ENCODE assay signal across 24 mouse cellular contexts in the genomic region with DNA sequence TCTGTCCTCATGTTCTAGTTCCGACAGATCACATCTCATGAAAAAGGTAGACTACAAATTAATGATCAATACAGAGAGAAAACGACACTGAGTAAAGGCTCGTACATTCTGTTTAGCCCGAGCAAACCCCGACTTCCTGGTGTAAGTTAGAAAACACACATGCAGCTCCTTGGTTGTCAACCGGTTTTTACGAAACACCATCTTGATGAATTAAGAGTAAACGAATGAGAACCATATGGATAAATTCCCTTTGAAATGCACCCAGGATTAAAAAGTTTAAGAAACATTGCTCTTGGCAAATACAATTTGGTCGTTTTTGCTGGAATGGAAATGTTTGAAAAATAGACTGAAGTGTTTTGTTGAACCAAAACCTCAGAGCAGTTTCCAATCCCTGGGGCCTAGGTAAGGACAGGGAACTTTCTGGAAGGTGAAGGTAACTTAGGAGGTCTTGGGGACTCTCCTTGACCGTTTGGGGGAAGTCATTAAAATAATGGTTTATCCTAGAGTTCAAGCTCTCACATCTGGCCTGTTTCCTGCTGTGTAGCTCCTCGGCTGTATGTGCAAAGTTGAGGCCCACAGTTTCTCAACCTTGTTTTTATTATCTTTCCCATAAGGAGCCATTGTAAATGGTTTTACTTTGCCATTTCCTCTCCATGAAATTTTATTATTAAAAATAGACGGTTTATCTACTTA.
DNase-seq lines count a peak whose midpoint lies in the region; ATAC-seq and TF ChIP-seq lines count a peak whose summit lies in the region.
"Had no signal": no experiment of that assay in that cellular context is flagged by ENCODE, and none has a peak within 500 bp of the region (broad histone marks: within the 10 kb centered on the region; RNA-seq: fewer than 3 reads in every experiment).

No protein-coding gene starts in this region.

- ATAC-seq in lung, postnatal 0 days: peak; percentile 63
- ATAC-seq in stomach, embryonic 16.5 days (ENCODE audit: insufficient read depth, low FRiP score): no peak
- ATAC-seq in monocyte, adult 5-6 weeks (replicated peaks; ENCODE audit: insufficient number of reproducible peaks, low FRiP score, low TSS enrichment, poor library complexity, severe bottlenecking): no peak
- ATAC-seq: forebrain, embryonic 13.5 days; hindbrain, embryonic 16.5 days; liver, embryonic 12.5 days; midbrain, embryonic 15.5 days had no signal

- no peak for TF ChIP-seq CTCF in lung, postnatal 0 days (IDR thresholded peaks at IDR 0.05)

- H3K36me3 ChIP-seq in lung, postnatal 0 days (ENCODE audit: insufficient read depth, low read length): no peaks in the 10 kb centered on the region
- H3K36me3 ChIP-seq in limb, embryonic 10.5 days: no peaks in the 10 kb centered on the region
- H3K36me3 ChIP-seq in stomach, embryonic 16.5 days (ENCODE audit: control insufficient read depth, insufficient read depth, low read length): no peaks in the 10 kb centered on the region
- H3K36me3 ChIP-seq: liver, embryonic 12.5 days; midbrain, embryonic 15.5 days had no signal

- H3K9me3 ChIP-seq in lung, postnatal 0 days (ENCODE audit: low read length): no peaks in the 10 kb centered on the region
- H3K9me3 ChIP-seq in limb, embryonic 10.5 days (replicated peaks): no peaks in the 10 kb centered on the region
- no peaks in the 10 kb centered on the region for H3K9me3 ChIP-seq in stomach, embryonic 16.5 days (replicated peaks; ENCODE audit: control insufficient read depth, low read length)
- H3K9me3 ChIP-seq: forebrain, embryonic 13.5 days; liver, embryonic 12.5 days; midbrain, embryonic 15.5 days had no signal

- no peak overlapping the region for H3K4me3 ChIP-seq in lung, postnatal 0 days (ENCODE audit: low read depth, low read length)
- H3K4me3 ChIP-seq in limb, embryonic 10.5 days: no peak overlapping the region
- H3K4me3 ChIP-seq in stomach, embryonic 16.5 days (replicated peaks; ENCODE audit: low read length): no peak overlapping the region
- H3K4me3 ChIP-seq: erythroblast, embryonic 14.5 days; forebrain, embryonic 13.5 days; liver, embryonic 12.5 days; midbrain, embryonic 15.5 days had no signal

- H3K27ac ChIP-seq in lung, postnatal 0 days (ENCODE audit: low read length): peak overlapping the region; percentile 27
- peak overlapping the region; percentile 73 for H3K27ac ChIP-seq in limb, embryonic 10.5 days
- peak overlapping the region; percentile 66 for H3K27ac ChIP-seq in stomach, embryonic 16.5 days (ENCODE audit: low read length)
- H3K27ac ChIP-seq: forebrain, embryonic 13.5 days; liver, embryonic 12.5 days; midbrain, embryonic 15.5 days had no signal

- peak; percentile 57 for TF ChIP-seq EP300 in lung, postnatal 0 days (IDR thresholded peaks at IDR 0.05)

- WGBS in lung, postnatal 0 days: 41% methylated on average over 12 of the region's 12 CpGs
- WGBS in limb, embryonic 10.5 days: 32% methylated on average over 12 of the region's 12 CpGs
- WGBS in stomach, embryonic 16.5 days: 38% methylated on average over 12 of the region's 12 CpGs

- peak; percentile 27 for DNase-seq in heart, adult 11 months
- DNase-seq in heart, adult 8-10 months (ENCODE audit: low spot score): no peak
- peak; percentile 76 for DNase-seq in lung, postnatal 0 days (ENCODE audit: low spot score)
- DNase-seq in lung, adult 18-20 months: no peak
- DNase-seq in limb, embryonic 10.5 days (ENCODE audit: low spot score): no peak
- DNase-seq in adrenal gland, postnatal 36 days: no peak
- DNase-seq: adrenal gland, postnatal 25 days; cerebellum, adult 11-12 months; cerebellum, postnatal 36 days; gastrocnemius, postnatal 25 days; kidney, adult 18-20 months; kidney, postnatal 4 days; layer of hippocampus, adult 9-11 months; lung, postnatal 36 days; right cerebral cortex, postnatal 14 days; spleen, adult 18-20 months had no signal

- H3K4me1 ChIP-seq in lung, postnatal 0 days (ENCODE audit: insufficient read depth, low read depth, low read length): peaks cover 5% of the 10 kb centered on the region; the same call in 1 of the 2 replicates
- peaks cover 23% of the 10 kb centered on the region for H3K4me1 ChIP-seq in limb, embryonic 10.5 days
- no peaks in the 10 kb centered on the region for H3K4me1 ChIP-seq in stomach, embryonic 16.5 days (ENCODE audit: control insufficient read depth, insufficient read depth, low read length)
- H3K4me1 ChIP-seq: forebrain, embryonic 13.5 days; liver, embryonic 12.5 days; midbrain, embryonic 15.5 days had no signal

- no peaks in the 10 kb centered on the region for H3K27me3 ChIP-seq in lung, postnatal 0 days (replicated peaks; ENCODE audit: insufficient read depth, low read length)
- no peaks in the 10 kb centered on the region for H3K27me3 ChIP-seq in limb, embryonic 10.5 days (ENCODE audit: low read depth, poor library complexity, severe bottlenecking)
- H3K27me3 ChIP-seq in stomach, embryonic 16.5 days (ENCODE audit: control insufficient read depth, insufficient read depth, low read length): no peaks in the 10 kb centered on the region
- H3K27me3 ChIP-seq: CH12.LX; forebrain, embryonic 13.5 days; liver, embryonic 12.5 days; midbrain, embryonic 15.5 days had no signal

- H3K4me2 ChIP-seq in lung, postnatal 0 days (replicated peaks; ENCODE audit: low read depth, low read length): no peak overlapping the region
- H3K4me2 ChIP-seq in stomach, embryonic 16.5 days (ENCODE audit: low read depth, low read length): no peak overlapping the region
- H3K4me2 ChIP-seq: forebrain, embryonic 13.5 days; liver, embryonic 12.5 days; midbrain, embryonic 15.5 days had no signal

- H3K9ac ChIP-seq in lung, postnatal 0 days (replicated peaks; ENCODE audit: low read depth): no peak overlapping the region
- H3K9ac ChIP-seq in stomach, embryonic 16.5 days (ENCODE audit: low read length): no peak overlapping the region
- H3K9ac ChIP-seq: forebrain, embryonic 13.5 days; liver, embryonic 12.5 days; midbrain, embryonic 15.5 days had no signal

Comparison
In these comparisons a context has a peak if more than half of its experiments do, and no peak if none do; other contexts are left out.
1. DNase-seq: peak in heart, adult 11 months (single experiment) and lung, postnatal 0 days (single experiment); none in heart, adult 8-10 months (single experiment), lung, adult 18-20 months (0 of 2), limb, embryonic 10.5 days (single experiment) and adrenal gland, postnatal 36 days (0 of 2).
2. Peak in every context shown above with its lines, with median percentiles within 50 percentile points of each other: H3K27ac ChIP-seq.